Comparison of ENCODE assay signal across 25 mouse cellular contexts in the genomic region with DNA sequence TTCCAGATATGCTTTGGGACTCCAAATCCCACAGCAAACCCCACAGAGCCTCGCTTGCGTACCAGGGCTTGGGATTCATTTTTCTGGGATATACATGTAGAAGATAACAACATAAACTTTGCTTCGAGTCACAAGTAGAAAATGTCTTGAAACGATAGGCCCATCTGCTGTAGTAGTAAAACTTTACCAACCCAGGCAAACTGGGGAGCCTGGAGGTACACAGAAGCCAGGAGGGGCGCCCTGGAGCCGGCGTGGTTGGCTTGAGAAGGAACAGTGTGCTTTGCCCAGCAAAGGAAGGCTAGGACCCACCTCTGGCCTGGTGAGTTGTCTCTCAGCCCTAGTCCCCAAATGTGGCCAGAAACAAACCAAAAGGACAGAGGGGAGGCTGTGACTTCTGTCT.
A peak's percentile ranks its signal among the peaks of the same experiment; 100 is the strongest.
DNase-seq lines count a peak whose midpoint lies in the region; ATAC-seq and TF ChIP-seq lines count a peak whose summit lies in the region.
"Had no signal": no experiment of that assay in that cellular context is flagged by ENCODE, and none has a peak within 500 bp of the region (broad histone marks: within the 10 kb centered on the region; RNA-seq: fewer than 3 reads in every experiment).

No protein-coding gene starts in this region.

- DNase-seq in heart, postnatal 4 days: no peak
- no peak for DNase-seq in liver, embryonic 11.5 days (ENCODE audit: low spot score)
- no peak for DNase-seq in liver, postnatal 0 days
- DNase-seq in gastrocnemius, postnatal 10 days: no peak
- DNase-seq in c-Kit-positive CD71-positive TER-119-positive erythroid progenitor cells, embryonic 14.5 days (ENCODE audit: low spot score): no peak
- DNase-seq: adrenal gland, adult 2 months; cerebellum, adult 9-10 months; heart, postnatal 36 days; kidney, postnatal 25 days; lung, adult 2 months; lung, postnatal 14 days; right cerebral cortex, postnatal 14 days; spleen, adult 18-20 months; thymus, postnatal 36 days had no signal

- no peak overlapping the region for H3K9ac ChIP-seq in heart, embryonic 12.5 days
- H3K9ac ChIP-seq in liver, embryonic 11.5 days (ENCODE audit: low read depth, low read length): peak overlapping the region; percentile 39; the same call in 1 of the 2 replicates
- no peak overlapping the region for H3K9ac ChIP-seq in liver, postnatal 0 days (replicated peaks)
- H3K9ac ChIP-seq: forebrain, embryonic 15.5 days; heart, embryonic 15.5 days; hindbrain, embryonic 14.5 days; limb, embryonic 12.5 days; midbrain, embryonic 13.5 days had no signal

- peak overlapping the region; percentile 4; the same call in 1 of the 2 replicates for H3K27ac ChIP-seq in heart, embryonic 12.5 days (ENCODE audit: poor library complexity, severe bottlenecking)
- H3K27ac ChIP-seq in bone marrow, adult 2 months (ENCODE audit: control insufficient read depth, insufficient read depth, low read depth, low read length, poor library complexity): 0 out of 2 replicates have a peak overlapping the region, but pooled peaks have one; percentile 6
- peak overlapping the region; percentile 79 for H3K27ac ChIP-seq in liver, embryonic 11.5 days (ENCODE audit: low read depth, low read length)
- H3K27ac ChIP-seq in liver, postnatal 0 days (ENCODE audit: low read depth): peak overlapping the region; percentile 59
- H3K27ac ChIP-seq: forebrain, embryonic 15.5 days; heart, embryonic 15.5 days; hindbrain, embryonic 14.5 days; layer of hippocampus, adult 2 months; limb, embryonic 12.5 days; midbrain, embryonic 13.5 days had no signal

- no peak overlapping the region for H3K4me2 ChIP-seq in heart, embryonic 12.5 days
- peak overlapping the region; percentile 39 for H3K4me2 ChIP-seq in liver, embryonic 11.5 days
- 0 out of 2 replicates have a peak overlapping the region, but pooled peaks have one; percentile 2 for H3K4me2 ChIP-seq in liver, postnatal 0 days (ENCODE audit: low read depth, low read length)
- H3K4me2 ChIP-seq: forebrain, embryonic 15.5 days; heart, embryonic 15.5 days; hindbrain, embryonic 14.5 days; limb, embryonic 12.5 days; midbrain, embryonic 13.5 days had no signal

- TF ChIP-seq POLR2A in bone marrow, adult 2 months (IDR thresholded peaks at IDR 0.05; ENCODE audit: borderline replicate concordance, control insufficient read depth, low read depth, low read length): no peak

- peaks cover 52% of the 10 kb centered on the region for H3K4me1 ChIP-seq in heart, embryonic 12.5 days (replicated peaks)
- peaks cover 12% of the 10 kb centered on the region for H3K4me1 ChIP-seq in bone marrow, adult 2 months (ENCODE audit: control insufficient read depth, insufficient read depth, low read length)
- H3K4me1 ChIP-seq in liver, embryonic 11.5 days (replicated peaks; ENCODE audit: control insufficient read depth, insufficient read depth, low read length): peaks cover 78% of the 10 kb centered on the region
- H3K4me1 ChIP-seq in liver, postnatal 0 days (ENCODE audit: insufficient read depth): peaks cover 56% of the 10 kb centered on the region

- peak; percentile 13; the same call in 1 of the 2 replicates for TF ChIP-seq CTCF in bone marrow, adult 2 months (IDR thresholded peaks at IDR 0.05; ENCODE audit: control insufficient read depth, insufficient read depth, low read length)
- TF ChIP-seq CTCF in liver, postnatal 0 days (IDR thresholded peaks at IDR 0.05; ENCODE audit: low read depth): peak; percentile 46; the same call in 1 of the 2 replicates

- no peaks in the 10 kb centered on the region for H3K36me3 ChIP-seq in heart, embryonic 12.5 days
- H3K36me3 ChIP-seq in liver, embryonic 11.5 days (ENCODE audit: control insufficient read depth, insufficient read depth, low read length): no peaks in the 10 kb centered on the region
- H3K36me3 ChIP-seq in liver, postnatal 0 days (replicated peaks; ENCODE audit: insufficient read depth, low read length): no peaks in the 10 kb centered on the region
- H3K36me3 ChIP-seq: forebrain, embryonic 15.5 days; heart, embryonic 15.5 days; limb, embryonic 12.5 days; midbrain, embryonic 13.5 days had no signal

- ATAC-seq in heart, embryonic 12.5 days (ENCODE audit: insufficient number of reproducible peaks, low FRiP score): no peak
- no peak for ATAC-seq in liver, embryonic 11.5 days (replicated peaks; ENCODE audit: low FRiP score)
- peak; percentile 24; the same call in 1 of the 2 replicates for ATAC-seq in liver, postnatal 0 days
- ATAC-seq: CD4-positive, CD25-positive, alpha-beta regulatory T cell, adult 4 months; forebrain, embryonic 15.5 days; inflammation-experienced regulatory T-cells, adult 6 months; midbrain, embryonic 13.5 days had no signal

- no peak overlapping the region for H3K4me3 ChIP-seq in heart, embryonic 12.5 days
- H3K4me3 ChIP-seq in bone marrow, adult 2 months (replicated peaks; ENCODE audit: control insufficient read depth, low read depth, low read length): no peak overlapping the region
- no peak overlapping the region for H3K4me3 ChIP-seq in liver, embryonic 11.5 days (ENCODE audit: low read depth, low read length)
- H3K4me3 ChIP-seq in liver, postnatal 0 days (ENCODE audit: low read depth, low read length): no peak overlapping the region
- H3K4me3 ChIP-seq: forebrain, embryonic 15.5 days; heart, embryonic 15.5 days; layer of hippocampus, adult 2 months; limb, embryonic 12.5 days; midbrain, embryonic 13.5 days had no signal

- WGBS in heart, embryonic 12.5 days: 80% methylated on average over 7 of the region's 7 CpGs
- 51% methylated on average over 7 of the region's 7 CpGs for WGBS in bone marrow, adult 2 months
- WGBS in liver, embryonic 11.5 days: 58% methylated on average over 7 of the region's 7 CpGs
- 53% methylated on average over 7 of the region's 7 CpGs for WGBS in liver, postnatal 0 days (ENCODE audit: insufficient replicate concordance)

- TF ChIP-seq EP300 in liver, postnatal 0 days (IDR thresholded peaks at IDR 0.05; ENCODE audit: low read depth): no peak

- H3K27me3 ChIP-seq in heart, embryonic 12.5 days (replicated peaks): no peaks in the 10 kb centered on the region
- no peaks in the 10 kb centered on the region for H3K27me3 ChIP-seq in liver, embryonic 11.5 days (replicated peaks; ENCODE audit: control insufficient read depth, insufficient read depth, low read length)
- H3K27me3 ChIP-seq in liver, postnatal 0 days (ENCODE audit: insufficient read depth, low read length): no peaks in the 10 kb centered on the region
- H3K27me3 ChIP-seq: forebrain, embryonic 15.5 days; heart, embryonic 15.5 days; megakaryocyte, embryonic 14.5 days; midbrain, embryonic 13.5 days had no signal

- H3K9me3 ChIP-seq in heart, embryonic 12.5 days (replicated peaks): no peaks in the 10 kb centered on the region
- no peaks in the 10 kb centered on the region for H3K9me3 ChIP-seq in liver, embryonic 11.5 days (ENCODE audit: control insufficient read depth, low read length)
- H3K9me3 ChIP-seq in liver, postnatal 0 days (ENCODE audit: low read length): no peaks in the 10 kb centered on the region
- H3K9me3 ChIP-seq: forebrain, embryonic 15.5 days; heart, embryonic 15.5 days; limb, embryonic 12.5 days; megakaryocyte, embryonic 14.5 days; midbrain, embryonic 13.5 days had no signal

Comparison
In these comparisons a context has a peak if more than half of its experiments do, and no peak if none do; other contexts are left out.
1. H3K27ac ChIP-seq: peak in every context shown above with its lines; median percentile 79 in liver, embryonic 11.5 days; 59 in liver, postnatal 0 days; 6 in bone marrow, adult 2 months; 4 in heart, embryonic 12.5 days.